ENCODE assay signal across 10 mouse cellular contexts in genomic region chr2:26460097-26460646, GRCm38 (mm10). TPM values are rescaled to one million over a fixed set of nuclear protein-coding genes. Genes with fewer than 3 reads are reported as not detected.
DNase-seq lines count a peak whose midpoint lies in the region; ATAC-seq and TF ChIP-seq lines count a peak whose summit lies in the region.
"Had no signal": no experiment of that assay in that cellular context is flagged by ENCODE, and none has a peak within 500 bp of the region (broad histone marks: within the 10 kb centered on the region; RNA-seq: fewer than 3 reads in every experiment).

No protein-coding gene starts in this region.

- peaks cover 71% of the 10 kb centered on the region for H3K36me3 ChIP-seq in embryonic facial prominence, embryonic 10.5 days (replicated peaks)

- intact Hi-C loops in gastrocnemius, adult 2 months (cut with DNase I): no loop called here

- no peak for TF ChIP-seq POLR2A in cerebellum, adult 2 months (IDR thresholded peaks at IDR 0.05; ENCODE audit: borderline replicate concordance, insufficient read depth, low read length)

- no peak overlapping the region for H3K4me3 ChIP-seq in gastrocnemius, adult 2 months
- no peak overlapping the region for H3K4me3 ChIP-seq in embryonic facial prominence, embryonic 10.5 days
- H3K4me3 ChIP-seq in cerebellum, adult 2 months (replicated peaks; ENCODE audit: insufficient read depth, low read depth, low read length): no peak overlapping the region
- H3K4me3 ChIP-seq: liver, embryonic 13.5 days had no signal

- TF ChIP-seq CTCF in gastrocnemius, adult 2 months (IDR thresholded peaks at IDR 0.05): no peak
- no peak for TF ChIP-seq CTCF in cerebellum, adult 2 months (IDR thresholded peaks at IDR 0.05; ENCODE audit: borderline replicate concordance, insufficient read depth, low read depth, low read length)

- H3K27me3 ChIP-seq in embryonic facial prominence, embryonic 10.5 days (replicated peaks; ENCODE audit: low read depth, poor library complexity, severe bottlenecking): no peaks in the 10 kb centered on the region
- H3K27me3 ChIP-seq in cerebellum, adult 2 months (ENCODE audit: control insufficient read depth, insufficient read depth, low read length): no peaks in the 10 kb centered on the region
- H3K27me3 ChIP-seq: liver, embryonic 13.5 days had no signal

- DNase-seq in gastrocnemius, adult 2 months: no peak
- no peak for DNase-seq in gastrocnemius, postnatal 25 days
- DNase-seq in embryonic facial prominence, embryonic 10.5 days (ENCODE audit: low spot score): no peak
- DNase-seq in kidney, adult 9 months: peak; percentile 71
- peak; percentile 37 for DNase-seq in lung, postnatal 10 days
- DNase-seq in layer of hippocampus, postnatal 36 days: no peak
- no peak for DNase-seq in cerebellum, adult 2 months
- DNase-seq: cerebellum, adult 8-10 months; liver, embryonic 13.5 days had no signal

- ATAC-seq in erythroid progenitor cell, adult 5-6 weeks (replicated peaks; ENCODE audit: low FRiP score, poor library complexity, severe bottlenecking): no peak

- no peaks in the 10 kb centered on the region for H3K9me3 ChIP-seq in embryonic facial prominence, embryonic 10.5 days
- H3K9me3 ChIP-seq: liver, embryonic 13.5 days had no signal

- WGBS in embryonic facial prominence, embryonic 10.5 days: 92% methylated on average over 16 of the region's 16 CpGs
- WGBS in cerebellum, adult 2 months: 32% methylated on average over 16 of the region's 16 CpGs

- peak overlapping the region; percentile 56; the same call in 1 of the 2 replicates for H3K27ac ChIP-seq in gastrocnemius, adult 2 months
- H3K27ac ChIP-seq in embryonic facial prominence, embryonic 10.5 days (replicated peaks): peak overlapping the region; percentile 41
- no peak overlapping the region for H3K27ac ChIP-seq in cerebellum, adult 2 months (ENCODE audit: insufficient read depth, low read length)
- H3K27ac ChIP-seq: liver, embryonic 13.5 days had no signal

- peaks cover 30% of the 10 kb centered on the region for H3K4me1 ChIP-seq in embryonic facial prominence, embryonic 10.5 days
- peaks cover 11% of the 10 kb centered on the region for H3K4me1 ChIP-seq in cerebellum, adult 2 months (ENCODE audit: control insufficient read depth, insufficient read depth, low read length)

RNA-seq across cellular contexts. Expression of gene Sec16a, which starts 15.2 kb away (rescaled TPM):
- 10 to 100 TPM; 27.2 to 30.4 TPM for total RNA-seq in gastrocnemius, adult 2 months (2021)
- total RNA-seq in gastrocnemius, postnatal 25 days (2021): 10 to 100 TPM; 22.0 to 23.9 TPM
- polyA plus RNA-seq in embryonic facial prominence, embryonic 10.5 days (2016; fragmentation: Nextera tagmentation; extraction: Ambion mirVana): 30.4 and 32.1 TPM in 2 replicates
- 13.0 TPM in 2 replicates for total RNA-seq in erythroid progenitor cell, adult 5-6 weeks (2015; ENCODE audit: low replicate concordance)
- total RNA-seq in erythroid progenitor cell, adult 5-6 weeks (2017; ENCODE audit: low replicate concordance): 7.3 and 15.7 TPM in 2 replicates
- total RNA-seq in layer of hippocampus, postnatal 36 days (2021): 10 to 100 TPM; 52.9 to 57.5 TPM
- polyA plus RNA-seq in cerebellum, adult 2 months (2012; rRNA removed): 43.2 and 44.6 TPM in 2 replicates

RNA-seq across cellular contexts. Expression of gene Inpp5e, which starts 51.2 kb away (rescaled TPM):
- total RNA-seq in gastrocnemius, adult 2 months (2021): 1 to 10 TPM; 7.9 to 9.3 TPM
- 1 to 10 TPM; 6.5 to 7.6 TPM for total RNA-seq in gastrocnemius, postnatal 25 days (2021)
- 28.6 and 31.8 TPM in 2 replicates for polyA plus RNA-seq in embryonic facial prominence, embryonic 10.5 days (2016; fragmentation: Nextera tagmentation; extraction: Ambion mirVana)
- 13.7 and 22.2 TPM in 2 replicates for total RNA-seq in erythroid progenitor cell, adult 5-6 weeks (2015; ENCODE audit: low replicate concordance)
- total RNA-seq in erythroid progenitor cell, adult 5-6 weeks (2017; ENCODE audit: low replicate concordance): 12.3 and 26.5 TPM in 2 replicates
- 10 to 100 TPM; 21.1 to 22.1 TPM for total RNA-seq in layer of hippocampus, postnatal 36 days (2021)
- 60.2 and 67.9 TPM in 2 replicates for polyA plus RNA-seq in cerebellum, adult 2 months (2012; rRNA removed)

RNA-seq across cellular contexts. Expression of gene Notch1, which starts 56.3 kb away (rescaled TPM):
- total RNA-seq in gastrocnemius, adult 2 months (2021): 10 to 100 TPM in 1 of 2 experiments, 1 to 10 TPM in 1; 6.9 to 11.9 TPM
- 1 to 10 TPM; 7.0 to 9.2 TPM for total RNA-seq in gastrocnemius, postnatal 25 days (2021)
- polyA plus RNA-seq in embryonic facial prominence, embryonic 10.5 days (2016; fragmentation: Nextera tagmentation; extraction: Ambion mirVana): 17.1 and 20.3 TPM in 2 replicates
- total RNA-seq in erythroid progenitor cell, adult 5-6 weeks (2015; ENCODE audit: low replicate concordance): 5.4 and 9.0 TPM in 2 replicates
- total RNA-seq in erythroid progenitor cell, adult 5-6 weeks (2017; ENCODE audit: low replicate concordance): 1.5 and 6.0 TPM in 2 replicates
- total RNA-seq in layer of hippocampus, postnatal 36 days (2021): 10 to 100 TPM; 30.4 to 31.4 TPM
- polyA plus RNA-seq in cerebellum, adult 2 months (2012; rRNA removed): 10.5 and 11.6 TPM in 2 replicates

Comparison
In these comparisons a context has a peak if more than half of its experiments do, and no peak if none do; other contexts are left out.
1. DNase-seq: peak in kidney, adult 9 months (single experiment) and lung, postnatal 10 days (single experiment); none in gastrocnemius, adult 2 months (single experiment), gastrocnemius, postnatal 25 days (single experiment), embryonic facial prominence, embryonic 10.5 days (single experiment), layer of hippocampus, postnatal 36 days (0 of 2) and cerebellum, adult 2 months (0 of 2).